Mouse (Mus musculus) cerebellum, adult 9-11 months (tissue): ENCODE measurements around the gene Lcn6.
"Not testable (repeated sequence)": the region's sequence is repeated elsewhere in the genome, so short reads cannot be mapped to it uniquely, and the experiment has no call there.

Source experiments
- DNase-seq: peaks from one replicate; pipeline ENCODE4 v3.0.0; 2022

Gene Lcn6

GRCm38 (mm10) chr2:25706643-25707481, 30.3 kb downstream of the Lcn6 start, which contains the start of gene Bmyc:
Bmyc (plus strand) TSS chr2:25706739.
- peak; percentile 89 for DNase-seq

DNA sequence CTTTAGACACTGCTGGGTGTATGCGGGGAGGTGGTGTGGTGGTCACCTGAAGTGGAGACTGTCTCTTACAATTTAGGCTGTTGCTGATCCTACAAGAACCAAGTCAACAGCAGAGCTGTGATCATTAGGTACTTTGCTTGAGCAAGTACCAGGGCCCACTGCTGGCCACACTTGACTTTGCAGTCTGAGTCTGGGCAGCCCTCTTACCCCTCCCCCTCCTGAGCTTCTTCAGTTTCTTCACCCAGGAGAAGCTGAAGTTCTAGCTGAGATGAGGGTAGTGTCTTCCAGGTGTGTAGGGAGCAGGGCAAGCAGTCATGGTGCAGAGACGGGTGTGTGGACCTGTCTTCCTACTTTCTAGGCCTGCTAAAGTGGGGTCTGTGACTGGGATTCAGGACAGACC, 31.5 kb downstream of the Lcn6 start:
- peak; percentile 53 for DNase-seq

GRCm38 (mm10) chr2:25709056-25709455, 32.5 kb downstream of the Lcn6 start:
- not testable (repeated sequence) for DNase-seq

DNA sequence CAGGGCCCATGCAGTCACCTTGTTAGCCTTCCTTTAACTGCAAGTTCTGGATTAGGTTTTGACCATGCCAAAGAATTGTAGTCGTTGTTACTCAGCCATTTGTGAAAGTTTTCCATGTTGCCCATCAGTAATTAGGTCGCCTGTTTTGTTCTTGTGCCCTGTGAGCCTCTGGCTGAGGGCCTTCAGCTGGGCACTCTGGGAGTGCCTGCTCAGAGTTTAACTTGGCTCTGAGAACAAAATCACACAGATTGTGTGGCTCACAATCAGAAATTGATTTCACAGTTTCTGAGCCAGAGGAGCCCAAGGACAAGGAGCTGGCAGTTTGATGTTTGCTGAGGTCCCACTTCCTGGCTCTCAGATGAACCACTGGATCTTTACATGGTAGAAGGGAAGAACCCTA, 33.2 kb downstream of the Lcn6 start:
- not testable (repeated sequence) for DNase-seq

- DNase-seq: not testable (repeated sequence)
These were observed 35.1 kb downstream of the Lcn6 start for GRCm38 (mm10) chr2:25711641-25712040.

- DNase-seq: no peak
These were observed 40.6 kb downstream of the Lcn6 start for GRCm38 (mm10) chr2:25717222-25717621.
